Mouse (Mus musculus) myocyte (in vitro differentiated cells): ENCODE results near the gene Ndufb6. TPM values are rescaled to one million over a fixed set of nuclear protein-coding genes. Genes with fewer than 3 reads are reported as not detected.

Experiments used
- H3K27me3 ChIP-seq: one replicate; pipeline ENCODE4 v1.6.1; 2011; ENCODE audit not compliant: control insufficient read depth, insufficient read depth, insufficient read length
- H3K36me3 ChIP-seq: one replicate; pipeline ENCODE4 v1.6.1; 2011; ENCODE audit not compliant: control insufficient read depth, insufficient read depth
- H3K4me2 ChIP-seq: one replicate; pipeline ENCODE4 v1.6.1; 2011; ENCODE audit warnings: low read depth, control low read depth
- H3K4me3 ChIP-seq: one replicate; pipeline ENCODE4 v1.5.1; 2011; ENCODE audit warnings: mild to moderate bottlenecking, control low read depth, moderate library complexity
- H3K79me2 ChIP-seq: one replicate; pipeline ENCODE4 v1.6.1; 2011; ENCODE audit not compliant: control insufficient read depth, insufficient read depth
- H3ac ChIP-seq: one replicate; pipeline ENCODE4 v1.6.1; 2011; ENCODE audit not compliant: control insufficient read depth, insufficient read length
- CEBPB ChIP-seq: IDR thresholded peaks from 2 replicates; pipeline ENCODE4 v1.6.1; 2011; ENCODE audit warnings: mild to moderate bottlenecking, moderate library complexity; ENCODE audit not compliant: poor library complexity, insufficient read depth, severe bottlenecking
- E2F4 ChIP-seq: IDR thresholded peaks from one replicate; pipeline ENCODE4 v1.6.1; 2011; ENCODE audit warnings: mild to moderate bottlenecking, control low read depth, moderate library complexity; ENCODE audit not compliant: insufficient read depth
- MAX ChIP-seq: IDR thresholded peaks from one replicate; pipeline ENCODE4 v1.6.1; 2011; ENCODE audit warnings: low read depth, mild to moderate bottlenecking, control low read depth
- MYOD1 ChIP-seq, 3 experiments: IDR thresholded peaks; one replicate each; pipeline ENCODE4 v1.6.1; 2011; ENCODE audit warnings: control low read depth in 2 of 3, low read depth in 2 of 3, mild to moderate bottlenecking in 2 of 3, moderate library complexity in 1 of 3; ENCODE audit not compliant: insufficient read length in 2 of 3, control insufficient read depth in 1 of 3
- MYOG ChIP-seq, 3 experiments: IDR thresholded peaks; one replicate each; pipeline ENCODE4 v1.6.1; 2011; ENCODE audit warnings: control low read depth in 2 of 3, low read depth in 2 of 3, mild to moderate bottlenecking in 2 of 3; ENCODE audit not compliant: insufficient read length in 2 of 3, control insufficient read depth in 1 of 3, insufficient read depth in 1 of 3
- POLR2A ChIP-seq: IDR thresholded peaks from one replicate; pipeline ENCODE4 v1.6.1; 2011; ENCODE audit warnings: low read depth, mild to moderate bottlenecking, control low read depth, moderate library complexity; ENCODE audit not compliant: insufficient read length
- POLR2AphosphoS2 ChIP-seq: IDR thresholded peaks from one replicate; pipeline ENCODE4 v1.6.1; 2011; ENCODE audit warnings: low read depth, control low read depth; ENCODE audit not compliant: insufficient read length
- REST ChIP-seq: IDR thresholded peaks from one replicate; pipeline ENCODE4 v1.6.1; 2011; ENCODE audit warnings: mild to moderate bottlenecking, control low read depth, moderate library complexity; ENCODE audit not compliant: insufficient read depth, insufficient read length
- SRF ChIP-seq: IDR thresholded peaks from one replicate; pipeline ENCODE4 v1.6.1; 2011; ENCODE audit warnings: low read depth; ENCODE audit not compliant: control insufficient read depth, insufficient read length
- TCF12 ChIP-seq: IDR thresholded peaks from one replicate; pipeline ENCODE4 v1.6.1; 2011; ENCODE audit warnings: mild to moderate bottlenecking, control low read depth; ENCODE audit not compliant: poor library complexity, insufficient read depth, severe bottlenecking
- TCF3 ChIP-seq: IDR thresholded peaks from one replicate; pipeline ENCODE4 v1.6.1; 2011; ENCODE audit warnings: low read depth, control low read depth; ENCODE audit not compliant: insufficient read length
- USF1 ChIP-seq: IDR thresholded peaks from one replicate; pipeline ENCODE4 v1.6.1; 2011; ENCODE audit warnings: low read depth, mild to moderate bottlenecking, control low read depth, moderate library complexity
- polyA plus RNA-seq: library from polyadenylated mRNA; unstranded; fragments of >200 nt; fragmentation: generic; extraction: Trizol; gene quantifications from one replicate; pipeline ENCODE4 v1.2.1, GENCODE M21; 2012; ENCODE audit warnings: missing spikeins

Gene Ndufb6
- polyA plus RNA-seq, 1 experiment, result 309 TPM

DNA sequence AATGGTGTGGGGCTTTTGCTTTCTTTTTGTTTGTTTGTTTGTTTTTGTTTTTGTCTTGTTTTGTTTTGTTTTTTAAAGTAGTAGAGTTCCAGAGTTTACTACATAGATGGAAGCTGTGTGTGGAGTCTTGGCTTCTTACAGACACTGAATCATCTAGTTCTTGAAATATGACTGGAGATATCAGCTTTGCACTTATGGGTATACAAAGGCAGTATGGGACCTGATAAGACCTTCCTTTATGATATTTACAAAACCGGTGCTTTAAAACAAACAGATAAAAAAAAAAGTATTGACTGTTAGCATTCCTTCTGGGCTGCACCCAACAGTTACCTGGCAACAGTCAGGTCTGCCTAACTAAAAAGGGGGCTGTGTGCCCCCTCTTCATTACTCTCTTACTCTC lies 33.0 kb upstream of the Ndufb6 start:
- H3K27me3 ChIP-seq, result peaks cover 16% of the 10 kb centered on the region
- no peaks in the 10 kb centered on the region for H3K36me3 ChIP-seq
- no peak overlapping the region for H3K4me2 ChIP-seq
- no peak overlapping the region for H3ac ChIP-seq
- no peak overlapping the region for H3K4me3 ChIP-seq
- TF ChIP-seq TCF3, result no peak
- no peak for TF ChIP-seq REST
- TF ChIP-seq CEBPB, result no peak
- no peak for TF ChIP-seq E2F4
- no peak for TF ChIP-seq USF1
- no peaks in the 10 kb centered on the region for H3K79me2 ChIP-seq

DNA sequence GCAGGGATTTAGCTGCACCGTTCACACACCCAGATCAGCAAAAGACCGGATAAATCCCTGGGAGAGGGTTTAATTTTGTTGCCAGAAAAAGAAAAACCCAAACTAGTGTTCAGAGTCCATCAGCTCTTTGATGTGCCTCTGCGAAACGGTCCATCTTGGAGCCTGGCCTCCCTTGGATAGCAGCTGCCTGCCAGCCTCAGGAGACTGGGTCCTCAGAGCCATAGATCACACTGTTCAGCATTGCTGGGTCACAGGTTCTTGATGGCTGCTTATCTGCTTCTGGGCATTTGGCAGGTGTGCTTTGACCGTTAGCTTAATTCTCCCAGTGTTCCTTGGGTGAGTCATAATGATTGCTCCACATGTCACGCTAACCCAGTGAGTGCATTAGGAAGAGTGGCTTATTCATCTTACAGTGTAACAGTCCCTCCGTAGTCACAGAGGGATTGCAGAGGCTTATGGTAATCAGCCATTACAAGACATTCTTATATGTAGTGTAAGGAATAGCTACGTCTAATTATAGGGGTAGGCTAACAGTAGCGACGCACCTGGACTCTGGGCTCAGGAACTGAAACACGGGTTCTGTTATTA lies 31.7 kb upstream of the Ndufb6 start:
- no peak overlapping the region for H3ac ChIP-seq
- H3K27me3 ChIP-seq, result peaks cover 18% of the 10 kb centered on the region
- TF ChIP-seq USF1, result no peak
- TF ChIP-seq MYOD1 (IDR thresholded peaks at IDR 0.05; ENCODE audit: control insufficient read depth in 1 of 3, insufficient read length in 2 of 3, low read depth in 2 of 3), result no peak
- no peak for TF ChIP-seq REST
- no peak for TF ChIP-seq TCF3
- TF ChIP-seq POLR2A, result no peak
- no peak for TF ChIP-seq SRF
- TF ChIP-seq MAX, result no peak
- TF ChIP-seq TCF12, result no peak
- TF ChIP-seq MYOG (IDR thresholded peaks at IDR 0.05; ENCODE audit: control insufficient read depth in 1 of 3, insufficient read depth in 1 of 3, insufficient read length in 2 of 3, low read depth in 2 of 3), result no peak
- TF ChIP-seq CEBPB, result no peak
- H3K4me2 ChIP-seq, result no peak overlapping the region
- no peaks in the 10 kb centered on the region for H3K36me3 ChIP-seq
- no peaks in the 10 kb centered on the region for H3K79me2 ChIP-seq
- no peak overlapping the region for H3K4me3 ChIP-seq

DNA sequence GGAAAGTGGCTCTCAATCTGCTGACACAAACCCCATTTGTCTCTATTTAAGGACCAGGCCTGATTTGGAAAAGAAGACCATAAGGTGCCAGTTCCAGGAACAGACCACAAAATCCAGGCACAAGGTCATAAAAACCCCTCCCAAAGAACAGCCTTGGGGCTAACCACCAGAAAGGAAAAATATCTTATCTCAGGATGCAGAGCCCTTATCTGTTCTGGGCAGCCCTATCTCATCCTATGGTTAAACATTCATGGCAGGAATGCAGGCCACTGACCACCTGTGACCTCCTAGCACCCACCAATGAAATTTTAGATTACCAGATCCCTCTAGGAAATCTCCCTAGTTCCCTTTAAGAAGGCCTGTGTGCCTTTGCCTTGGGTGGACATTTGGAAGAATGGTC lies 30.5 kb upstream of the Ndufb6 start:
- no peak for TF ChIP-seq MAX
- no peak for TF ChIP-seq TCF3
- TF ChIP-seq POLR2A, result no peak
- TF ChIP-seq REST, result no peak
- TF ChIP-seq USF1, result no peak
- no peak for TF ChIP-seq TCF12
- H3K27me3 ChIP-seq, result peaks cover 28% of the 10 kb centered on the region

DNA sequence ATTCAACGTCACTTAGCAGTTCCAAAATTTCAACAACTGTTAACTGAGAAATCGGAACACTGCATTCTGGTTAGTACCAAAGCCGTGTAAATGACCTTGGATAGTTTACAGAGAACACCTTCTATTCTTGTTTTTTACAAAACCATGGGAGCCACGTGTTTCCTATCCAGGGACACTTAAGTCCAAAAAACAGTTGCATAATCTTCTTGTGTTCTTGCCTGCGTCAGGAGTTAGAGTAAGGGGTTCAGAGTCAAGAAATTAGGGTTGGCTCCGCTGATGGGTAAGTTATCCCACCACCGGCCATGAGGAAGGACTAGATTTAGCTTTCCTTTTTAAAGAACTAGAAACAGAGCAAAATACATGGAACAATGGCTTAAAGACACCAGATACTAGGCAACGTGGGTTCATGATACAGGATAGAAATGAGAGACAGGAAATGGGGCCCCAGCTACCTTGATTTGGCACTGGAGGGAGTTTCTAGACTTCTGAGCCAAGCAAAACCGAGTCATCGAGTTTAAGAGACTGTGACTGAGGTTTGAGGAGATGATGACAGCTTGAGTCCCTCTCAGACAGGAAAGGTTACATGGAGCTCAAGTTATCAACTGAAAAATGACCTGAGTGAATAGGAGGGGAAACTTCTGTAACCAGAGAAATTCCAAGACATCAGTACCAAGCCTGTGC lies 23.4 kb upstream of the Ndufb6 start:
- Histone ChIP-seq H3K36me3 (no peaks in the 10 kb centered on the region), H3K27me3 (peaks cover 19% of the 10 kb centered on the region), H3K79me2 (no peaks in the 10 kb centered on the region), H3ac (no peak overlapping the region), H3K4me2 (no peak overlapping the region), H3K4me3 (no peak overlapping the region)
- no peak for TF ChIP-seq MAX
- TF ChIP-seq MYOD1 (IDR thresholded peaks at IDR 0.05; ENCODE audit: control insufficient read depth in 1 of 3, insufficient read length in 2 of 3, low read depth in 2 of 3), result no peak
- TF ChIP-seq USF1, result no peak
- no peak for TF ChIP-seq CEBPB
- no peak for TF ChIP-seq SRF
- no peak for TF ChIP-seq MYOG (IDR thresholded peaks at IDR 0.05; ENCODE audit: control insufficient read depth in 1 of 3, insufficient read depth in 1 of 3, insufficient read length in 2 of 3, low read depth in 2 of 3)
- TF ChIP-seq TCF12, result no peak
- TF ChIP-seq E2F4, result no peak
- TF ChIP-seq REST, result no peak
- TF ChIP-seq TCF3, result no peak
- TF ChIP-seq POLR2A, result no peak
- TF ChIP-seq POLR2AphosphoS2, result no peak

More for the DNA sequence above, 30.5 kb upstream of the Ndufb6 start:
- Histone ChIP-seq H3K4me2 (no peak overlapping the region), H3K79me2 (no peaks in the 10 kb centered on the region), H3K4me3 (no peak overlapping the region), H3K36me3 (no peaks in the 10 kb centered on the region), H3ac (no peak overlapping the region)

DNA sequence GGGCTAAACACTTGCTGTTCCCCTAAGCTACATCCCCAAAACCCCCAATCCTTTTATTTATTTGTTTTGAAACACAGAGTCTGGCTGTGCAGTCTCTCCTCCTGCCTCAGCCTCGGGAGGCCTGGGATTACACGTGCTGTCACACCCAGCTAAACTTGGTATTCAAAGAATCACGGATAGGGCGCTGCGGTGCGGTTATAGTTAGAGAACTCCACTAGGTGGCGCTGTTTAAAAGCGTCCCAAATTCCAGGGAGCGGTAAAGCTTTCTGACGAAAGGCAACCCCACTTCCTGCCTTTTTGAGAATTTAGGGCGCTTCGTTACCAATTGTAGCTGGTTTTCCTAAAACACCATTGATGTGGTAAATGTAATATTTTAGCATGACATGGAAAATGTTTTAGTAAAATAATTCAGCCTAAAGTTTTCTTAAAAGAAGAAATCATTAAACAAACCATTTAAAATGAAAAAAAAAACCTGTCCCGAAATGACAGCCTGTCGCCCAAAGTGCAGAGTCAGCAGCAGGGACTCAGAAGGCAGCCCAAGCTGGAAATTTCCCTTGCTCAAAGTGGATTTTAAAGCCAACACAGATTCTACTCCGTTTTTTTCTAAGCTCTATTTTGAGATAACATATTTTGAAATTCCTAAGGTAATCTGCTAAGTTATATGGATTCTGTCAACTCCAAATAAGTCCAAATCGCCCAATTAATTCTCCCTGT lies 22.0 kb upstream of the Ndufb6 start:
- H3K4me3 ChIP-seq, result no peak overlapping the region
- no peaks in the 10 kb centered on the region for H3K79me2 ChIP-seq
- peak overlapping the region; percentile 64 for H3K4me2 ChIP-seq
- H3K27me3 ChIP-seq, result peaks cover 19% of the 10 kb centered on the region
- no peaks in the 10 kb centered on the region for H3K36me3 ChIP-seq
- no peak overlapping the region for H3ac ChIP-seq
- no peak for TF ChIP-seq POLR2AphosphoS2
- TF ChIP-seq MAX, result peak; percentile 52
